In genomic region chr17:83025340-83025816, GRCm38 (mm10) we compare ENCODE assay signal across 8 mouse cellular contexts.
DNase-seq lines count a peak whose midpoint lies in the region; ATAC-seq lines count a peak whose summit lies in the region.

No protein-coding gene starts in this region.

- no peak overlapping the region for H3K27ac ChIP-seq in hindbrain, embryonic 14.5 days

- H3K9me3 ChIP-seq in hindbrain, embryonic 14.5 days (ENCODE audit: control insufficient read depth, low read length): 0 out of 2 replicates have a peak, but pooled peaks cover 4% of the 10 kb centered on the region

- ATAC-seq in frontal cortex, adult (ENCODE audit: low TSS enrichment): peak; percentile 88
- ATAC-seq in hindbrain, embryonic 14.5 days (ENCODE audit: low FRiP score): peak; percentile 68; the same call in 1 of the 2 replicates
- peak; percentile 74 for ATAC-seq in megakaryocyte, adult 5-6 weeks (ENCODE audit: poor library complexity, severe bottlenecking)

- peak; percentile 92 for DNase-seq in NIH3T3 (ENCODE audit: low read depth)
- peak; percentile 66 for DNase-seq in cerebellum, adult 8-10 months
- peak; percentile 95 for DNase-seq in hindbrain, embryonic 14.5 days (ENCODE audit: low spot score)
- peak; percentile 69 to 83 for DNase-seq in layer of hippocampus, postnatal 25 days (ENCODE audit: extremely low spot score in 1 of 2, low spot score in 1 of 2)
- DNase-seq in right cerebral cortex, adult 2 months (ENCODE audit: low spot score in 2 of 2): peak; percentile 85 to 91
- DNase-seq in urinary bladder, postnatal 10 days (ENCODE audit: low spot score): peak; percentile 46

- 19% methylated on average over 5 of the region's 5 CpGs for WGBS in hindbrain, embryonic 14.5 days

- no peaks in the 10 kb centered on the region for H3K4me1 ChIP-seq in hindbrain, embryonic 14.5 days (replicated peaks; ENCODE audit: control insufficient read depth, insufficient read depth, low read length)

- H3K36me3 ChIP-seq in hindbrain, embryonic 14.5 days (replicated peaks; ENCODE audit: control insufficient read depth, insufficient read depth): no peaks in the 10 kb centered on the region

- no peak overlapping the region for H3K4me3 ChIP-seq in hindbrain, embryonic 14.5 days (replicated peaks; ENCODE audit: low read length)

- no peak overlapping the region for H3K9ac ChIP-seq in hindbrain, embryonic 14.5 days

- no peaks in the 10 kb centered on the region for H3K27me3 ChIP-seq in hindbrain, embryonic 14.5 days (ENCODE audit: control insufficient read depth, insufficient read depth, low read length)

- no peak overlapping the region for H3K4me2 ChIP-seq in hindbrain, embryonic 14.5 days (replicated peaks)
